Mouse (Mus musculus) lung, adult 2 months (tissue): Measurements from ENCODE around the gene Popdc2.

Source experiments
- CTCF ChIP-seq: fragments of 200-500 bp; IDR thresholded peaks from 2 replicates; pipeline ENCODE4 v1.5.1; 2011; ENCODE audit warnings: mild to moderate bottlenecking, low read length, control low read depth; ENCODE audit not compliant: insufficient read depth
- POLR2A ChIP-seq: fragments of 200-500 bp; IDR thresholded peaks from 2 replicates; pipeline ENCODE4 v1.6.1; 2011; ENCODE audit warnings: low read depth, mild to moderate bottlenecking, control low read depth, low read length, borderline replicate concordance; ENCODE audit errors: extremely low read depth

DNA sequence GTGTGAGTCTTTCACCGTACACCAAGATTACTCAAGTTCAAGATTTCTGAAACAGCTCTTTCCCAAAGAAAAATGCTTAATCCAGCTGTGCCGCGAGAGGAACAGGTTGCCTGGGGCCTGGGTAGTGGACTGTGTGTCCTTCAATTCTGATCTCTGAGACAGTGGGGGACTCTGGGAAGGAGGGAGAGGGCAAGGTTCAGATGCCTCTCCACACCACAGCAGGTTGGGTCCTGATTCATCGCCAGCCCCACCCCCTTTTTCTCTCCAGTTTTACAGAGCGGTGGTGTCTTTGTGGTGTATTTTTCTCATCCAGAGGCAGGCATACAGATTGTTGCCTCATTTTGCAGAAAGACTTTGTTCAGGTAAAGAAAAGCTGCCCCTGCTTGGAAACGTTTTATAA is 36.3 kb downstream of the Popdc2 start:
- TF ChIP-seq CTCF (no peak), POLR2A (no peak)
